Mouse (Mus musculus): ENCODE measurements at regions not wholly inside any gene's neighbourhood (a gene's known extent, or its start where the extent isn't known, plus 50 kb on each side); places are given as distances from the start of the nearest gene placed in this dataset.

DNA sequence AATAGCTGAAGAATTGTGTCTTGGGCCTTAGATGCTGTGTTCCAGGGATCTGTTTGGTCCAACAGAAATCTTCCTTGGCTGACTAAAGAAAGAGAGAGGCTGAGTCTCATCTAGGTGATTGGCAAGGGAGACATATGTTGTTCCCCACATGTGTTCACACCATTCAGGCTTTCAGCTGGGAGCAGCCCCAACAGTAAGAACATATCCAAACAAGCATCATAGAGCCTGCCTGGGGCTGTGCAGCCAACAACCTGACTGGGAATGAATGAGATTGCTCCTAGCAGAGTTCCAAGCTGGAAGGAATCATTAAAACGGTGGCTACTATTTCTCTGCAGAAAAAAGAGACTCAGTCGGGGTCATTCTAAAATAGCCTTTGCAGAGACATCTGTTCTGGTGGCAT lies 350.3 kb downstream of the Lpin1 start:
- TF ChIP-seq SIN3A (IDR thresholded peaks at IDR 0.05; ENCODE audit: low read length), result no peak
- no peak for TF ChIP-seq ETS1 (IDR thresholded peaks at IDR 0.05; ENCODE audit: low read depth, low read length)
- TF ChIP-seq ZNF384 (IDR thresholded peaks at IDR 0.05; ENCODE audit: low read depth, low read length), result no peak
- TF ChIP-seq MAZ (IDR thresholded peaks at IDR 0.05; ENCODE audit: low read depth, low read length), result no peak
- TF ChIP-seq MAFK (IDR thresholded peaks at IDR 0.05; ENCODE audit: borderline replicate concordance, low read depth, low read length), result no peak
- TF ChIP-seq CHD2 (IDR thresholded peaks at IDR 0.05; ENCODE audit: low read length), result no peak
- TF ChIP-seq POLR2AphosphoS5 (IDR thresholded peaks at IDR 0.05; ENCODE audit: borderline replicate concordance, low read depth, low read length), result no peak
- no peak for TF ChIP-seq CHD1 (IDR thresholded peaks at IDR 0.05; ENCODE audit: low read depth, low read length)
- no peak for TF ChIP-seq TCF12 (IDR thresholded peaks at IDR 0.05; ENCODE audit: low read depth, low read length)
- no peak for TF ChIP-seq MYC (IDR thresholded peaks at IDR 0.05; ENCODE audit: low read depth, low read length)
- TF ChIP-seq ZMIZ1 (IDR thresholded peaks at IDR 0.05; ENCODE audit: low read depth, low read length), result no peak
- TF ChIP-seq USF2 (IDR thresholded peaks at IDR 0.05; ENCODE audit: borderline replicate concordance in 1 of 2, insufficient read depth in 1 of 2, low read depth in 1 of 2, low read length in 2 of 2), result no peak
- TF ChIP-seq POLR2A (IDR thresholded peaks at IDR 0.05; ENCODE audit: control insufficient read depth in 1 of 2, insufficient read depth in 1 of 2, low read depth in 1 of 2, low read length in 2 of 2, poor library complexity in 1 of 2), result no peak
- no peak for TF ChIP-seq TAL1 (IDR thresholded peaks at IDR 0.05; ENCODE audit: low read length)
- no peak for TF ChIP-seq KAT2A (conservative IDR thresholded peaks at IDR 0.05; ENCODE audit: low read depth, low read length)
- TF ChIP-seq CTCF (IDR thresholded peaks at IDR 0.05 in 2 of 3, conservative IDR thresholded peaks at IDR 0.05 in 1 of 3; ENCODE audit: control insufficient read depth in 1 of 3, insufficient read depth in 1 of 3, low read depth in 2 of 3, low read length in 3 of 3, poor library complexity in 1 of 3, severe bottlenecking in 1 of 3), result no peak
- Histone ChIP-seq H3K79me2 (ENCODE audit: control insufficient read depth, insufficient read depth, low read length, poor library complexity) (no peaks in the 10 kb centered on the region), H3K4me1 (ENCODE audit: control insufficient read depth in 1 of 2, insufficient read depth in 2 of 2, low read length in 2 of 2) (no peaks in the 10 kb centered on the region), H3K4me3 (ENCODE audit: control insufficient read depth in 1 of 2, insufficient read depth in 1 of 2, low read depth in 2 of 2, low read length in 2 of 2) (no peak overlapping the region), H3K27me3 (ENCODE audit: control insufficient read depth in 1 of 2, insufficient read depth in 2 of 2, low read length in 2 of 2) (no peaks in the 10 kb centered on the region), H3K36me3 (ENCODE audit: control insufficient read depth in 1 of 2, insufficient read depth in 2 of 2, low read length in 2 of 2) (no peaks in the 10 kb centered on the region), H3K27ac (ENCODE audit: control insufficient read depth, low read depth, low read length) (no peak overlapping the region), H3K9me3 (replicated peaks; ENCODE audit: insufficient read depth, low read length) (no peaks in the 10 kb centered on the region), H3K9ac (ENCODE audit: control insufficient read depth, low read depth, low read length, poor library complexity, severe bottlenecking) (no peak overlapping the region)
- no peak for DNase-seq (ENCODE audit: low read depth, low spot score)

DNA sequence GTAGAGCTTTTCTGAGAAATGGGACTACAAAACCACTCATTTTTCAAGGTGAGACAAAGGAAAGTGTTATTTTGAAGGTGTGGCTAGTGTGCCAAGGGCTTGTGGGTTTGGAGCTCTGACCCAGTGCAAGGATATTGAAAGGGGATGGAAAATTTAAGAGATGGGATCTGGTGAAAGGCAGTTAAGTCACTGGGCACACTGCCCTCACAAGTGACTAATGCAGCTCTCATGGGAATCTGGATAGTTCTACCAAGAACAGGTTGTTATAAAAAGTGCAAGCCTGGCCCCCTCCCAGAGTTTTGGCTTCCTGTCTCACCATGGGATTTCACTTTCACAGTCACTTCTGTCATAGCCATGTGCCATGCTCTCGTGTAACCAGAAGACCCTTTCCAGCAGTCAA lies 360.1 kb downstream of the Lpin1 start:
- H3K9me3 ChIP-seq (replicated peaks; ENCODE audit: insufficient read depth, low read length), result no peaks in the 10 kb centered on the region
- H3K27ac ChIP-seq (ENCODE audit: control insufficient read depth, low read depth, low read length), result no peak overlapping the region
- no peak for TF ChIP-seq TAL1 (IDR thresholded peaks at IDR 0.05; ENCODE audit: low read length)
- TF ChIP-seq MAX (IDR thresholded peaks at IDR 0.05; ENCODE audit: low read length), result no peak
- no peak for TF ChIP-seq ZC3H11A (IDR thresholded peaks at IDR 0.05; ENCODE audit: low read depth, low read length)
- no peak for TF ChIP-seq TCF12 (IDR thresholded peaks at IDR 0.05; ENCODE audit: low read depth, low read length)
- no peak for TF ChIP-seq USF2 (IDR thresholded peaks at IDR 0.05; ENCODE audit: borderline replicate concordance in 1 of 2, insufficient read depth in 1 of 2, low read depth in 1 of 2, low read length in 2 of 2)
- TF ChIP-seq POLR2A (IDR thresholded peaks at IDR 0.05; ENCODE audit: control insufficient read depth in 1 of 2, insufficient read depth in 1 of 2, low read depth in 1 of 2, low read length in 2 of 2, poor library complexity in 1 of 2), result no peak
- no peak for TF ChIP-seq GATA1 (IDR thresholded peaks at IDR 0.05; ENCODE audit: low read depth, low read length)
- TF ChIP-seq POLR2AphosphoS2 (IDR thresholded peaks at IDR 0.05; ENCODE audit: low read length), result no peak
- TF ChIP-seq MYC (IDR thresholded peaks at IDR 0.05; ENCODE audit: low read depth, low read length), result no peak
- TF ChIP-seq ZNF384 (IDR thresholded peaks at IDR 0.05; ENCODE audit: low read depth, low read length), result no peak
- TF ChIP-seq JUND (IDR thresholded peaks at IDR 0.05; ENCODE audit: low read depth, low read length), result no peak
- no peak for TF ChIP-seq ETS1 (IDR thresholded peaks at IDR 0.05; ENCODE audit: low read depth, low read length)
- no peak for TF ChIP-seq TBP (IDR thresholded peaks at IDR 0.05; ENCODE audit: low read depth, low read length)
- no peak for TF ChIP-seq ZMIZ1 (IDR thresholded peaks at IDR 0.05; ENCODE audit: low read depth, low read length)
- TF ChIP-seq NELFE (IDR thresholded peaks at IDR 0.05; ENCODE audit: low read depth, low read length), result no peak
- no peak for TF ChIP-seq POLR2AphosphoS5 (IDR thresholded peaks at IDR 0.05; ENCODE audit: borderline replicate concordance, low read depth, low read length)
- no peak for TF ChIP-seq RAD21 (IDR thresholded peaks at IDR 0.05; ENCODE audit: low read depth, low read length)
- DNase-seq (ENCODE audit: low read depth, low spot score), result no peak
- no peaks in the 10 kb centered on the region for H3K79me2 ChIP-seq (ENCODE audit: control insufficient read depth, insufficient read depth, low read length, poor library complexity)
- no peak overlapping the region for H3K4me3 ChIP-seq (ENCODE audit: control insufficient read depth in 1 of 2, insufficient read depth in 1 of 2, low read depth in 2 of 2, low read length in 2 of 2)
- H3K36me3 ChIP-seq (ENCODE audit: control insufficient read depth in 1 of 2, insufficient read depth in 2 of 2, low read length in 2 of 2), result no peaks in the 10 kb centered on the region
- H3K4me1 ChIP-seq (ENCODE audit: control insufficient read depth in 1 of 2, insufficient read depth in 2 of 2, low read length in 2 of 2), result no peaks in the 10 kb centered on the region
- no peak overlapping the region for H3K9ac ChIP-seq (ENCODE audit: control insufficient read depth, low read depth, low read length, poor library complexity, severe bottlenecking)
- peaks cover 0 to 2% of the 10 kb centered on the region in 2 experiments; a peak in 2 of 4 replicates for H3K27me3 ChIP-seq (ENCODE audit: control insufficient read depth in 1 of 2, insufficient read depth in 2 of 2, low read length in 2 of 2)

All from MEL (cell line).